Mouse (Mus musculus): ENCODE results near the gene Fibin. TPM values are rescaled to one million over a fixed set of nuclear protein-coding genes. Genes with fewer than 3 reads are reported as not detected.

The Fibin gene
- polyA plus RNA-seq (2017; shearing (Covaris generic)): not detected

GRCm38 (mm10) chr2:110362432-110363283 lies at the start of gene Fibin:
Fibin (minus strand) TSS chr2:110363183.

DNA sequence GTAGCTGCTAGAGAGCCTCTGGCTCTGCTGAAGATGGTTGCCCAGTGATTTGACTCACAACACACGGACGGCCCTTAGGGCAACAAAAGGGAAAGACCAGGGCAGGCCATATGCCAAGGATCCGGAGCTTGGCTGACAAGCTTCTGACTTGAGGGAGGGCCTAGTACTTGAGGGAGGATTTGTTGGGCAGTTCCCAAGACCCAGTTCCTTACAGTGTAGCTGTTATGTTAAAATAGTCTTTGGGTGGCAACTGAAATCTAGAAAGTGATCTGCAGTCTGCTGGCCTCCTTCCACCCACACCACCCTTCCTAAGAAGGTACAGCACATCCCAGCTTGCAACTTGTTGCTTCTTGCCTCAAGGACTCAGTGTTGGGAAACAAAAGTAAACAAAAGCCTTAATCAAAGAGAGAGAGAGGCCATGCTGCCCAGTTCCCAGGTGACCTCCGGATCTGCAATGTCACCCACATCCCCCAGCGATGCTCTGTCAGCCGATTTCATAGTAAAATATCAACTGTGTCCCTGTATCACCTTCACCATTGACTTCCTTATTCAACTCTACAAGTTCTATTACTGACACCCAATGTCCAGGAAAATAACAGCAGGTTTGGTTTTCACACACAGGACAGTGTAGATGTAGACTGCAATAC lies 48.4 kb downstream of the Fibin start, which contains the start of gene Bbox1:
Bbox1 (minus strand) TSS at position 52 of the 647 bp plus-strand sequence.

Other genes with a start within 250 kb of the Fibin start
- not detected for gene Bbox1, start 48.6 kb downstream of the Fibin start, polyA plus RNA-seq (2017; shearing (Covaris generic))
- not detected for gene Slc5a12, start 234.1 kb upstream of the Fibin start, polyA plus RNA-seq (2017; shearing (Covaris generic))

All from inflammation-experienced regulatory T-cells (primary cell).